Mouse (Mus musculus) cortical plate, adult 2 months (tissue): ENCODE measurements around the gene Styx.

Experiments used
- CTCF ChIP-seq: fragments of 200-500 bp; IDR thresholded peaks from 2 replicates; pipeline ENCODE4 v1.5.1; 2011; ENCODE audit warnings: mild to moderate bottlenecking, control low read depth, low read length; ENCODE audit not compliant: insufficient read depth; ENCODE audit errors: extremely low read depth
- POLR2A ChIP-seq: fragments of 200-500 bp; IDR thresholded peaks from 2 replicates; pipeline ENCODE4 v1.6.1; 2011; ENCODE audit warnings: mild to moderate bottlenecking, low read length, control low read depth; ENCODE audit not compliant: insufficient read depth; ENCODE audit errors: extremely low read depth

- no peak for TF ChIP-seq CTCF
- TF ChIP-seq POLR2A = no peak
These were observed 94.6 kb downstream of the Styx start for GRCm38 (mm10) chr14:45445445-45445844.
